Mouse (Mus musculus) thymus, adult 2 months (tissue): ENCODE measurements around the gene Nupr1l. TPM values are rescaled to one million over a fixed set of nuclear protein-coding genes. Genes with fewer than 3 reads are reported as not detected.
"Not testable (repeated sequence)": the region's sequence is repeated elsewhere in the genome, so short reads cannot be mapped to it uniquely, and the experiment has no call there.

ENCODE experiments used
- DNase-seq: peaks from one replicate; pipeline ENCODE4 v3.0.0; 2021
- H3K27ac ChIP-seq: fragments of 200-500 bp; 2 replicates; pipeline ENCODE4 v1.5.1; 2012; ENCODE audit warnings: low read length, control low read depth; ENCODE audit not compliant: control insufficient read depth, insufficient read depth
- H3K27me3 ChIP-seq: fragments of 200-500 bp; 2 replicates; pipeline ENCODE4 v1.6.1; 2012; ENCODE audit warnings: mild to moderate bottlenecking, low read length, moderate library complexity, mixed read lengths; ENCODE audit not compliant: control insufficient read depth, insufficient read depth
- H3K36me3 ChIP-seq: fragments of 200-500 bp; 2 replicates; pipeline ENCODE4 v1.6.1; 2012; ENCODE audit warnings: mild to moderate bottlenecking, low read length, moderate library complexity; ENCODE audit not compliant: control insufficient read depth, insufficient read depth
- H3K4me1 ChIP-seq: fragments of 200-500 bp; replicated peaks from 2 replicates; pipeline ENCODE4 v1.6.1; 2012; ENCODE audit warnings: low read length; ENCODE audit not compliant: control insufficient read depth, insufficient read depth
- H3K4me3 ChIP-seq: fragments of 200-500 bp; 2 replicates; pipeline ENCODE4 v1.5.1; 2012; ENCODE audit warnings: mild to moderate bottlenecking, low read length, control low read depth, moderate library complexity; ENCODE audit not compliant: control insufficient read depth, insufficient read depth
- CTCF ChIP-seq: fragments of 200-500 bp; IDR thresholded peaks from 2 replicates; pipeline ENCODE4 v1.5.1; 2012; ENCODE audit warnings: mild to moderate bottlenecking, control low read depth, low read length, moderate library complexity, borderline replicate concordance; ENCODE audit not compliant: control insufficient read depth, poor library complexity, insufficient read depth; ENCODE audit errors: extremely low read depth
- POLR2A ChIP-seq: fragments of 200-500 bp; IDR thresholded peaks from 2 replicates; pipeline ENCODE4 v1.6.1; 2012; ENCODE audit warnings: mild to moderate bottlenecking, low read length, control low read depth, moderate library complexity; ENCODE audit not compliant: control insufficient read depth, poor library complexity, insufficient read depth; ENCODE audit errors: extremely low read depth
- WGBS: fragments of 180-500 bp; shearing (Covaris S2); methylation state at CpG from one replicate; pipeline ENCODE4 v1.1.7; 2018; 5-methylcytosine and 5-hydroxymethylcytosine counted together
- polyA plus RNA-seq: library from polyadenylated mRNA; depleted of rRNA; stranded (reverse); fragments of >200 nt; gene quantifications from 2 replicates; pipeline ENCODE4 v1.2.3, GENCODE M21; 2012

Gene Nupr1l
- polyA plus RNA-seq, 1 experiment = 3.4 TPM

DNA sequence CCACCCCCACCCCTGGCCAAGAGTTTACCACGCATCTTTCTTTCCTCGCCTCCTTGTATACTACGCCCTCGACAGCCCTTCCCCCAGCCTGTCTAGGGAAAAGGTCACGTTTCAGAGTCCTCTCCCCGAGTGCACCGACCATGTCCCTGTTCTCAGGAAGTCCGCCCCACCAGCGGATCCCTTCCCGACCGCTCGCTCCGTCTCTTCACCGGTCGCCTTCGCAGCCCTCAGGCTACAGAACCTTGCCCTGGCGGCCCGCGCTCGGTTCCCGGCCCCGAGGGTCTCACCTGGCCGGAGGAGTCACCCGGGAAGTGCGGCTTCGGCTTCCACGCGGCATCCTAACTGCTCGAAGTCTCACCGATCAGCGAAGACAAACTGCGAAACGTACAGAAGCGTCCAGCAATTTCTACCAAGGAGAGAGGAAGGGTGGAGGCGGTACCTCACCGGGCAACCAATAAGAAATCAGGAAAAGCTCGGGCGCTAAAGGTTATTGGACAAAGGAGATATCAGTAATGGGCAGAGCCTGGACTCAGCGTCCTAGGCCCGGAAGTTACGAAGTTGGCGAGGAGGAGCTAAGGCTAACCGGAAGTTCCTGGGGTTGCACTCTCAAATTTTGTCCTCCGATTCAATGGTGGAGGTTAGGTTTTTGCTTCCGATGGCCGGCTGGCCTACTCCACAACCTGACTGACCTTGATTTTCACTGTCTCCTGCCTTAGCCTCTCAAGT, 21.3 kb upstream of the Nupr1l start, which contains the start of gene Chchd2:
Gene Chchd2 (minus strand): TSS at position 560 of the 726 bp plus-strand sequence.
- H3K36me3 ChIP-seq = peaks cover 16% of the 10 kb centered on the region
- under 1% methylated on average over 46 of the region's 46 CpGs for WGBS
- TF ChIP-seq POLR2A (peak; percentile 71), CTCF (no peak)
- peak within 1 kb of the TSS; percentile 67 for H3K27ac ChIP-seq
- peak within 1 kb of the TSS; percentile 79 for H3K4me3 ChIP-seq
- peaks cover 7% of the 10 kb centered on the region for H3K4me1 ChIP-seq
- H3K27me3 ChIP-seq = no peaks in the 10 kb centered on the region
- peak; percentile 91 for DNase-seq

DNA sequence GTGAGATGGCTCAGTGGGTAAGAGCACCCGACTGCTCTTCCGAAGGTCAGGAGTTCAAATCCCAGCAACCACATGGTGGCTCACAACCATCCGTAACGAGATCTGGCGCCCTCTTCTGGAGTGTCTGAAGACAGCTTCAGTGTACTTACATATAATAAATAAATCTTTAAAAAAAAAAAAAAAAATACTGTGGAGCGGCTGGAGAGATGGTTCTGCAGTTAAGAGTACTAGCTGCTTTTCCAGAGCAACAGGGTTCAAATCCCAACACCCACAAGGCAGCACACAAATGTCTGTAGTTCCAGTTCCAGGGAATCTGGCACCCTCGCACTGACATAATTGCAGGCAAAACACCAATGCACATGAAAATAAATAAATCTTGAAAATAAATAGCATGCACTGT, 17.9 kb upstream of the Nupr1l start:
- not testable (repeated sequence) for H3K27me3 ChIP-seq, H3K4me1 ChIP-seq, DNase-seq, H3K36me3 ChIP-seq, H3K4me3 ChIP-seq, H3K27ac ChIP-seq
- WGBS = 65% methylated on average over 7 of the region's 7 CpGs

DNA sequence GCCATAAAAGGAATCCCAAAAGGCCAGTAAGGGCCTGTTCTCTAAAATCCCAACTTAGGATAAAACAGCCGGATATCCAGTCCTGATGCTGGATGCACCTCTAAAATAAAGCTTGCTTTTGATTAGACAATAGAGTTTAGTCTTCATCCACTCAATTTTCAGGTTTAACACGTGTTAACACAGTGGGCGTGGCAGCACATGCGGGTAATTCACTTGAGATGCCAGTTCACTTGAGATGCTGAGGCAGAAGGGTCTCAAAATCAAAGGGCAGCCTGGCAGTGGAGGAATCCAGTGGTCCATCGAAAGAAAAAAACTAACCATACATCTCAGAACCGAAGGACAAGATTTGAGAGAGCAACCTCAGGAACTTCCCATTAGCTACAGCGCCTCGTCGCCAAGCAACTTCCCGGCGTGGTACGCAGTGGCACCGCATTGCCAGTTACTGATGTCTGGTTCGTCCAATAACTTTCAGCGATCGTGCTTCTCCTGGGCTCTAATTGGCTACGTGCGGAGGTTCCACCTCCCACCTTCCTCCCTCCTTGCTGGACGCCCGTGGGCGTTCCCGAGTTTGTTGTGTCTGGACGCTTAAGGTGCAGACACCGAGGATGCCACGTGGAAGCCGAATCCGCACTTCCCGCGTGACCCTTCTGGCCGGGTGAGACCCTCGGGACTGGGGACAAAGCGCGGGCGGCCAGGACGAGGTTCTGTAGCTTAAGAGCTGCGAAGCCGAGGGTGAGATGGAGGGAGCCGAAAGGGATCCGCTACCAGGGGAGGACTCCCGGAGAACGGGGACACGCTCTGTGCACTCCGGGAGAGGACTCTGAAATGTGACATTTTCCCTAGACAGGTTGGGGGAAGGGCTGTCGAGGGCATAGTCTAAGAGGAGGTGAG, 12.9 kb upstream of the Nupr1l start, which contains the start of gene Zbed5:
Gene Zbed5 (plus strand): TSS at position 526 of the 891 bp plus-strand sequence.
- 3% methylated on average over 44 of the region's 44 CpGs for whole genome bisulfite sequencing
- H3K4me3 ChIP-seq = peak within 1 kb of the TSS; percentile 50
- H3K27me3 ChIP-seq = no peaks in the 10 kb centered on the region
- no peaks in the 10 kb centered on the region for H3K4me1 ChIP-seq
- peak; percentile 82 for DNase-seq
- no peaks in the 10 kb centered on the region for H3K36me3 ChIP-seq
- no peak within 1 kb of the TSS for H3K27ac ChIP-seq
- TF ChIP-seq POLR2A = 0 out of 2 replicates have a peak, but pooled peaks have one; percentile 18
- TF ChIP-seq CTCF = 0 out of 2 replicates have a peak, but pooled peaks have one; percentile 42

DNA sequence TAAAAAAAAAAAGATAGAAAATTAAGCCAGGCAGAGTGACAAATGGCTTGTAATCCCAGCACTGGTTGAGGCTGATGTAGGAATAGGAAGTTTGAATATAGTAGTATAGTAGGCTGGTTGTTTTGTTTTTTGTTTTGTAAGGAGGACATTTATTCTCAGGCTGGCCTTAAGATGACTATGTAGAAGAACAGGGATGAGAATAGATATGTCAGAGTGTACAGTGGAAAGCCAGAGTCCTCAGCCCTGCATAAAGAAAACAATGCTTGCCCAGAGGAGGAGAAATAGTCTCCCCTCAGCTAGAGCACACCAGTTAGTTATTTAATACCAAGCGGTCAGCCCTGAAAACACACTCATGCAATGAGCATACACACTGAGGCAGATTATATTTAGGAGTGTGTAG, 9.9 kb upstream of the Nupr1l start, which contains the start of gene Phkg1:
Gene Phkg1 (minus strand): TSS at position 101 of the 400 bp plus-strand sequence.
- H3K27ac ChIP-seq = no peak within 1 kb of the TSS
- no peaks in the 10 kb centered on the region for H3K36me3 ChIP-seq
- WGBS = 100% methylated on average over 1 of the region's 1 CpGs
- H3K27me3 ChIP-seq = no peaks in the 10 kb centered on the region
- no peak for DNase-seq
- no peak for TF ChIP-seq CTCF
- no peak for TF ChIP-seq POLR2A
- no peaks in the 10 kb centered on the region for H3K4me1 ChIP-seq
- no peak within 1 kb of the TSS for H3K4me3 ChIP-seq

DNA sequence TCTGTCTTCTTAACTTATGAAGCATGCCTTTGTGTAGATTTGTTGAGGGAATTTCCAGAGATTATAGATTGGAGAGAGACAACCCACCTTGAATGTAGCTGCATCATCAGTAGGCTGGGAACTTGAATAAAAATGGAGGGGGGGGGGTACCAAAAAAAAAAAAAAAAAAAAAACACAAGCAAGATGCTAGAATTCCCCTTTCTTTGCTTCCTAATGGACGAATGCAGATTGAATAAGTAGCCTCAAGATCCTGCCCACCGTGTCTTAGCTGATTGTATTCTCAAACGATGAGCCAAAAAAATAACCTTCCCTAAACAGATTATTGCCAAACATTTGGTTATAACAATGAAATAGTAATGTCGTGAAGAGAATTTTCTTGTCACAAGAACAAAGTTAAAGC, 565 bp upstream of the Nupr1l start:
- no peak overlapping the region for H3K27ac ChIP-seq
- TF ChIP-seq CTCF = no peak
- no peak for TF ChIP-seq POLR2A
- WGBS = 13% methylated on average over 4 of the region's 4 CpGs
- no peaks in the 10 kb centered on the region for H3K36me3 ChIP-seq
- H3K27me3 ChIP-seq = no peaks in the 10 kb centered on the region
- no peak overlapping the region for H3K4me3 ChIP-seq
- no peak for DNase-seq
- peaks cover 8% of the 10 kb centered on the region; the same call in 1 of the 2 replicates for H3K4me1 ChIP-seq

DNA sequence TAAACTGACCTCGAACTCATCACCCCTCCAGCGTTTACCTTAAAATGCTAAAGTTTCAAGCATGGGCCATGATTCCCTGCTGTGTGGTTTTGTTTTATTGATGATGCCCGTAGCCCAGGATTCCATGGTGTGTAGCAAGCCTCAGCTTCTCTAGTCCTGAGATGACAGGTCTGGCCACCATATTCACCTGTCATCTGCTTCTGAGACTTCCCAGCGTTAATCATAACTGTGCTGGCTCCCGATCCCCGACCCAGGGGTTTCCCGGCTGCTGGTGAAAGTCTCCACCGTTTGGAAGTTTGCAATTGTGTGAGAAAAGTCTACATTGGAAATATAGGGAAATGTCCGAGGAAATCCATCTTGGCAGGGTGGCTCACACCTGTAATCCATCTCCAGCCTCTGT, 807 bp downstream of the Nupr1l start:
- no peak overlapping the region for H3K4me3 ChIP-seq
- WGBS = 82% methylated on average over 9 of the region's 9 CpGs
- H3K4me1 ChIP-seq = peaks cover 8% of the 10 kb centered on the region; the same call in 1 of the 2 replicates
- no peak overlapping the region for H3K27ac ChIP-seq
- TF ChIP-seq CTCF = no peak
- TF ChIP-seq POLR2A = no peak
- H3K36me3 ChIP-seq = no peaks in the 10 kb centered on the region
- no peaks in the 10 kb centered on the region for H3K27me3 ChIP-seq
- DNase-seq = no peak
